In genomic region chr10:54038734-54039133, GRCm38 (mm10) we compare ENCODE assay signal across 15 mouse cellular contexts. TPM values are rescaled to one million over a fixed set of nuclear protein-coding genes. Genes with fewer than 3 reads are reported as not detected.
A peak's percentile ranks its signal among the peaks of the same experiment; 100 is the strongest.
DNase-seq lines count a peak whose midpoint lies in the region; ATAC-seq and TF ChIP-seq lines count a peak whose summit lies in the region.
"Had no signal": no experiment of that assay in that cellular context is flagged by ENCODE, and none has a peak within 500 bp of the region (broad histone marks: within the 10 kb centered on the region; RNA-seq: fewer than 3 reads in every experiment).

No protein-coding gene starts in this region.

- peak; percentile 44 for ATAC-seq in erythroblast, adult 5-6 weeks (replicated peaks; ENCODE audit: low FRiP score, poor library complexity, severe bottlenecking)
- ATAC-seq in heart, embryonic 13.5 days (ENCODE audit: extremely low read depth, insufficient number of reproducible peaks, low FRiP score, low TSS enrichment) = no peak
- ATAC-seq in liver, embryonic 12.5 days = no peak
- ATAC-seq in midbrain, embryonic 13.5 days = no peak
- ATAC-seq in hindbrain, embryonic 13.5 days (ENCODE audit: low FRiP score) = no peak
- ATAC-seq: hindbrain, postnatal 0 days; midbrain, embryonic 15.5 days had no signal

- peak overlapping the region; percentile 54 for H3K9ac ChIP-seq in MEL (ENCODE audit: control insufficient read depth, low read depth, low read length, poor library complexity, severe bottlenecking)
- H3K9ac ChIP-seq in heart, embryonic 13.5 days = no peak overlapping the region
- H3K9ac ChIP-seq in liver, embryonic 12.5 days = peak overlapping the region; percentile 62
- H3K9ac ChIP-seq in midbrain, embryonic 13.5 days (replicated peaks) = no peak overlapping the region
- H3K9ac ChIP-seq in hindbrain, embryonic 13.5 days = no peak overlapping the region
- H3K9ac ChIP-seq: midbrain, embryonic 15.5 days had no signal

- DNase-seq in MEL (ENCODE audit: low read depth, low spot score) = peak; percentile 68
- no peak for DNase-seq in gastrocnemius, postnatal 4 days (ENCODE audit: low spot score in 2 of 2)
- DNase-seq in urinary bladder, postnatal 36 days (ENCODE audit: low spot score in 2 of 2) = no peak
- DNase-seq: adrenal gland, postnatal 14 days; cerebellum, adult 9-11 months; kidney, adult 18-20 months; lung, postnatal 4 days; thymus, adult 2 months had no signal

- no peak; a peak in 1 of 4 replicates for TF ChIP-seq EP300 in MEL (IDR thresholded peaks at IDR 0.05; ENCODE audit: low read depth in 1 of 2, low read length in 2 of 2)

- no peaks in the 10 kb centered on the region for H3K9me3 ChIP-seq in MEL (replicated peaks; ENCODE audit: insufficient read depth, low read length)
- H3K9me3 ChIP-seq in heart, embryonic 13.5 days = no peaks in the 10 kb centered on the region
- no peaks in the 10 kb centered on the region for H3K9me3 ChIP-seq in liver, embryonic 12.5 days (replicated peaks)
- H3K9me3 ChIP-seq in midbrain, embryonic 13.5 days = no peaks in the 10 kb centered on the region
- H3K9me3 ChIP-seq in hindbrain, embryonic 13.5 days = no peaks in the 10 kb centered on the region
- H3K9me3 ChIP-seq: midbrain, embryonic 15.5 days had no signal

- TF ChIP-seq POLR2A in MEL (IDR thresholded peaks at IDR 0.05; ENCODE audit: control insufficient read depth in 1 of 2, insufficient read depth in 1 of 2, low read depth in 1 of 2, low read length in 2 of 2, poor library complexity in 1 of 2) = no peak

- no peak for TF ChIP-seq CTCF in MEL (IDR thresholded peaks at IDR 0.05 in 2 of 3, conservative IDR thresholded peaks at IDR 0.05 in 1 of 3; ENCODE audit: control insufficient read depth in 1 of 3, insufficient read depth in 1 of 3, low read depth in 2 of 3, low read length in 3 of 3, poor library complexity in 1 of 3, severe bottlenecking in 1 of 3)

- H3K36me3 ChIP-seq in MEL (ENCODE audit: control insufficient read depth in 1 of 2, insufficient read depth in 2 of 2, low read length in 2 of 2) = peaks cover 0 to 59% of the 10 kb centered on the region in 2 experiments; a peak in 2 of 4 replicates
- no peaks in the 10 kb centered on the region for H3K36me3 ChIP-seq in heart, embryonic 13.5 days
- H3K36me3 ChIP-seq in liver, embryonic 12.5 days = no peaks in the 10 kb centered on the region
- H3K36me3 ChIP-seq in midbrain, embryonic 13.5 days = no peaks in the 10 kb centered on the region
- H3K36me3 ChIP-seq in hindbrain, embryonic 13.5 days = no peaks in the 10 kb centered on the region
- H3K36me3 ChIP-seq: midbrain, embryonic 15.5 days had no signal

- peaks cover 34 to 49% of the 10 kb centered on the region in 2 experiments for H3K4me1 ChIP-seq in MEL (ENCODE audit: control insufficient read depth in 1 of 2, insufficient read depth in 2 of 2, low read length in 2 of 2)
- peaks cover 43% of the 10 kb centered on the region for H3K4me1 ChIP-seq in heart, embryonic 13.5 days
- peaks cover 87% of the 10 kb centered on the region for H3K4me1 ChIP-seq in liver, embryonic 12.5 days
- no peaks in the 10 kb centered on the region for H3K4me1 ChIP-seq in midbrain, embryonic 13.5 days (replicated peaks)
- H3K4me1 ChIP-seq in hindbrain, embryonic 13.5 days (replicated peaks) = no peaks in the 10 kb centered on the region
- H3K4me1 ChIP-seq: midbrain, embryonic 15.5 days had no signal

- H3K27ac ChIP-seq in MEL (ENCODE audit: control insufficient read depth, low read depth, low read length) = peak overlapping the region; percentile 97
- peak overlapping the region; percentile 82 for H3K27ac ChIP-seq in heart, embryonic 13.5 days (replicated peaks)
- H3K27ac ChIP-seq in liver, embryonic 12.5 days = peak overlapping the region; percentile 91
- H3K27ac ChIP-seq in midbrain, embryonic 13.5 days = no peak overlapping the region
- no peak overlapping the region for H3K27ac ChIP-seq in hindbrain, embryonic 13.5 days
- H3K27ac ChIP-seq: hindbrain, postnatal 0 days; midbrain, embryonic 15.5 days had no signal

- no peaks in the 10 kb centered on the region for H3K27me3 ChIP-seq in MEL (ENCODE audit: control insufficient read depth in 1 of 2, insufficient read depth in 2 of 2, low read length in 2 of 2)
- no peaks in the 10 kb centered on the region for H3K27me3 ChIP-seq in heart, embryonic 13.5 days (replicated peaks)
- H3K27me3 ChIP-seq in liver, embryonic 12.5 days (replicated peaks) = no peaks in the 10 kb centered on the region
- H3K27me3 ChIP-seq in midbrain, embryonic 13.5 days = no peaks in the 10 kb centered on the region
- H3K27me3 ChIP-seq in hindbrain, embryonic 13.5 days = no peaks in the 10 kb centered on the region
- H3K27me3 ChIP-seq: midbrain, embryonic 15.5 days had no signal

- no peak for TF ChIP-seq RAD21 in MEL (IDR thresholded peaks at IDR 0.05; ENCODE audit: low read depth, low read length)

- peak overlapping the region; percentile 53 for H3K4me2 ChIP-seq in heart, embryonic 13.5 days
- H3K4me2 ChIP-seq in liver, embryonic 12.5 days = peak overlapping the region; percentile 57
- H3K4me2 ChIP-seq in midbrain, embryonic 13.5 days (replicated peaks) = no peak overlapping the region
- H3K4me2 ChIP-seq in hindbrain, embryonic 13.5 days = no peak overlapping the region
- H3K4me2 ChIP-seq: midbrain, embryonic 15.5 days had no signal

- WGBS in heart, embryonic 13.5 days = 9% methylated on average over 10 of the region's 10 CpGs
- 26% methylated on average over 10 of the region's 10 CpGs for WGBS in liver, embryonic 12.5 days (ENCODE audit: insufficient replicate concordance)
- 88% methylated on average over 10 of the region's 10 CpGs for WGBS in midbrain, embryonic 13.5 days
- 88% methylated on average over 10 of the region's 10 CpGs for WGBS in hindbrain, embryonic 13.5 days

- no peaks in the 10 kb centered on the region for H3K79me2 ChIP-seq in MEL (ENCODE audit: control insufficient read depth, insufficient read depth, low read length, poor library complexity)

- peak overlapping the region; percentile 32 to 33 for H3K4me3 ChIP-seq in MEL (ENCODE audit: control insufficient read depth in 1 of 2, insufficient read depth in 1 of 2, low read depth in 2 of 2, low read length in 2 of 2)
- peak overlapping the region; percentile 8; the same call in 1 of the 2 replicates for H3K4me3 ChIP-seq in heart, embryonic 13.5 days
- 0 out of 2 replicates have a peak overlapping the region, but pooled peaks have one; percentile 6 for H3K4me3 ChIP-seq in liver, embryonic 12.5 days
- no peak overlapping the region for H3K4me3 ChIP-seq in midbrain, embryonic 13.5 days (replicated peaks)
- no peak overlapping the region for H3K4me3 ChIP-seq in hindbrain, embryonic 13.5 days
- H3K4me3 ChIP-seq: midbrain, embryonic 15.5 days had no signal

TF ChIP-seq in MEL, 35 proteins besides CTCF, POLR2A, EP300 and RAD21:
- TF ChIP-seq MAX (IDR thresholded peaks at IDR 0.05; ENCODE audit: low read length) = 0 out of 2 replicates have a peak, but pooled peaks have one; percentile 16
- no peak for TF ChIP-seq JUND (IDR thresholded peaks at IDR 0.05; ENCODE audit: low read depth, low read length)
- no peak for TF ChIP-seq HCFC1 (IDR thresholded peaks at IDR 0.05; ENCODE audit: low read depth, low read length)
- TF ChIP-seq KAT2A (conservative IDR thresholded peaks at IDR 0.05; ENCODE audit: low read depth, low read length) = no peak

RNA-seq across cellular contexts. Expression of gene Man1a, which starts 37.7 kb away (rescaled TPM):
- total RNA-seq in MEL (2012; rRNA removed) = 5.3 and 7.3 TPM in 2 replicates
- 1 to 10 TPM in 1 of 2 experiments, not detected in 1; 5.8 TPM for polyA plus RNA-seq in MEL (2012; ENCODE audit: insufficient read depth in 1 of 2, insufficient read length in 2 of 2, low read depth in 1 of 2, low replicate concordance in 2 of 2, missing spikeins in 1 of 2)
- 127 and 129 TPM in 2 replicates for total RNA-seq in erythroblast, adult 5-6 weeks (2015; ENCODE audit: low replicate concordance)
- total RNA-seq in erythroblast, adult 5-6 weeks (2017; ENCODE audit: low replicate concordance) = 163 and 164 TPM in 2 replicates
- 4.2 and 4.3 TPM in 2 replicates for polyA plus RNA-seq in heart, embryonic 13.5 days (2015; fragmentation: Nextera tagmentation; extraction: Ambion mirVana)
- polyA plus RNA-seq in liver, embryonic 12.5 days (2016; fragmentation: Nextera tagmentation; extraction: Ambion mirVana) = 16.1 and 16.8 TPM in 2 replicates
- polyA plus RNA-seq in midbrain, embryonic 13.5 days (2015; fragmentation: Nextera tagmentation; extraction: Ambion mirVana) = 2.2 and 2.8 TPM in 2 replicates
- 10 to 100 TPM; 23.4 to 25.8 TPM for total RNA-seq in gastrocnemius, postnatal 4 days (2021)
- 3.4 and 3.5 TPM in 2 replicates for polyA plus RNA-seq in hindbrain, embryonic 13.5 days (2015; fragmentation: Nextera tagmentation; extraction: Ambion mirVana)

Comparison
In these comparisons a context has a peak if more than half of its experiments do, and no peak if none do; other contexts are left out.
1. H3K27ac ChIP-seq: peak in MEL (single experiment), heart, embryonic 13.5 days (single experiment) and liver, embryonic 12.5 days (single experiment); none in midbrain, embryonic 13.5 days (single experiment) and hindbrain, embryonic 13.5 days (single experiment).
2. H3K4me3 ChIP-seq: peak in MEL (2 of 2), heart, embryonic 13.5 days (single experiment) and liver, embryonic 12.5 days (single experiment); none in midbrain, embryonic 13.5 days (single experiment) and hindbrain, embryonic 13.5 days (single experiment).
3. H3K9ac ChIP-seq: peak in MEL (single experiment) and liver, embryonic 12.5 days (single experiment); none in heart, embryonic 13.5 days (single experiment), midbrain, embryonic 13.5 days (single experiment) and hindbrain, embryonic 13.5 days (single experiment).
4. H3K4me2 ChIP-seq: peak in heart, embryonic 13.5 days (single experiment) and liver, embryonic 12.5 days (single experiment); none in midbrain, embryonic 13.5 days (single experiment) and hindbrain, embryonic 13.5 days (single experiment).